Mouse (Mus musculus) stomach, postnatal 0 days (tissue): ENCODE measurements around the gene Gmppa. TPM values are rescaled to one million over a fixed set of nuclear protein-coding genes. Genes with fewer than 3 reads are reported as not detected.
A peak's percentile ranks its signal among the peaks of the same experiment; 100 is the strongest.

Experiments used
- ATAC-seq: fragments of 200-750 bp; cut with Nextera tagmentation; 2 replicates; pipeline ENCODE4 v1.8.0; 2017; ENCODE audit not compliant: low FRiP score, low TSS enrichment
- DNase-seq: peaks from one replicate; pipeline ENCODE4 v3.0.0-alpha.2; 2016; ENCODE audit warnings: low spot score
- H3K27ac ChIP-seq: fragments of 300-500 bp; sonication (generic); replicated peaks from 2 replicates; pipeline ENCODE4 v1.5.1; 2014; ENCODE audit warnings: mild to moderate bottlenecking, control low read depth
- H3K27me3 ChIP-seq: fragments of 300-500 bp; sonication (generic); 2 replicates; pipeline ENCODE4 v1.6.1; 2014; ENCODE audit warnings: low read length; ENCODE audit not compliant: control insufficient read depth, insufficient read depth
- H3K36me3 ChIP-seq: fragments of 300-500 bp; sonication (generic); 2 replicates; pipeline ENCODE4 v1.6.1; 2014; ENCODE audit warnings: low read length, mixed read lengths; ENCODE audit not compliant: control insufficient read depth, insufficient read depth
- H3K4me1 ChIP-seq: fragments of 300-500 bp; sonication (generic); replicated peaks from 2 replicates; pipeline ENCODE4 v1.6.1; 2014; ENCODE audit warnings: antibody characterized with exemption; ENCODE audit not compliant: control insufficient read depth, insufficient read depth
- H3K4me2 ChIP-seq: fragments of 300-500 bp; sonication (generic); replicated peaks from 2 replicates; pipeline ENCODE4 v1.6.1; 2014; ENCODE audit warnings: low read depth, mild to moderate bottlenecking, control low read depth, moderate library complexity
- H3K4me3 ChIP-seq: fragments of 300-500 bp; sonication (generic); 2 replicates; pipeline ENCODE4 v1.5.1; 2014; ENCODE audit warnings: low read depth, low read length, control low read depth
- H3K9ac ChIP-seq: fragments of 300-500 bp; sonication (generic); 2 replicates; pipeline ENCODE4 v1.6.1; 2014; ENCODE audit warnings: mild to moderate bottlenecking, low read length, control low read depth, mixed read lengths
- H3K9me3 ChIP-seq: fragments of 300-500 bp; sonication (generic); 2 replicates; pipeline ENCODE4 v1.6.1; 2016; ENCODE audit warnings: low read length; ENCODE audit not compliant: control insufficient read depth
- CTCF ChIP-seq: IDR thresholded peaks from 2 replicates; pipeline ENCODE4 v1.5.1; 2016; ENCODE audit warnings: antibody characterized with exemption, low read depth, mild to moderate bottlenecking, moderate library complexity
- EP300 ChIP-seq: optimal IDR thresholded peaks from 2 replicates; pipeline ENCODE3; 2016; ENCODE audit warnings: antibody characterized with exemption
- WGBS: fragments of 180-500 bp; shearing (Covaris S2); extraction: QIAGEN DNeasy Blood & Tissue Kit; methylation state at CpG from one replicate; pipeline ENCODE4 v1.1.7; 2014; 5-methylcytosine and 5-hydroxymethylcytosine counted together
- polyA plus RNA-seq: library from polyadenylated mRNA; unstranded; fragments of >200 nt; fragmentation: Nextera tagmentation; extraction: Ambion mirVana; gene quantifications from 2 replicates; pipeline ENCODE4 v1.2.1, GENCODE M21; 2015

Gene Gmppa
- polyA plus RNA-seq, result 85.2 and 98.6 TPM in 2 replicates

- H3K9ac ChIP-seq, result peak within 1 kb of the TSS; percentile 75
- peak; percentile 87 for DNase-seq
- no peaks in the 10 kb centered on the region for H3K36me3 ChIP-seq
- H3K4me3 ChIP-seq, result peak within 1 kb of the TSS; percentile 67
- H3K27ac ChIP-seq, result peak within 1 kb of the TSS; percentile 79
- H3K4me2 ChIP-seq, result peak within 1 kb of the TSS; percentile 73
- no peak for TF ChIP-seq EP300
- H3K27me3 ChIP-seq, result no peaks in the 10 kb centered on the region
- H3K4me1 ChIP-seq, result peaks cover 5% of the 10 kb centered on the region; the same call in 1 of the 2 replicates
- no peaks in the 10 kb centered on the region for H3K9me3 ChIP-seq
- peak; percentile 87 for ATAC-seq
- 5% methylated on average over 28 of the region's 28 CpGs for WGBS
Measured at GRCm38 (mm10) chr1:75435475-75436328, at the start of gene Gmppa. TSS of gene Gmppa (plus strand) at chr1:75435930.

- TF ChIP-seq CTCF (no peak), EP300 (no peak)
- ATAC-seq (no peak), DNase-seq (no peak)
- no peaks in the 10 kb centered on the region for H3K9me3 ChIP-seq
- peaks cover 3% of the 10 kb centered on the region; the same call in 1 of the 2 replicates for H3K36me3 ChIP-seq
- no peaks in the 10 kb centered on the region for H3K27me3 ChIP-seq
- H3K9ac ChIP-seq, result no peak overlapping the region
- WGBS, result 29% methylated on average over 4 of the region's 4 CpGs
- no peak overlapping the region for H3K4me2 ChIP-seq
- 0 out of 2 replicates have a peak, but pooled peaks cover 5% of the 10 kb centered on the region for H3K4me1 ChIP-seq
- H3K4me3 ChIP-seq, result no peak overlapping the region
- no peak overlapping the region for H3K27ac ChIP-seq
Measured at GRCm38 (mm10) chr1:75386149-75386548, 49.6 kb upstream of the Gmppa start.

- Histone ChIP-seq H3K9ac (peak overlapping the region; percentile 23; the same call in 1 of the 2 replicates), H3K27me3 (no peaks in the 10 kb centered on the region), H3K4me3 (no peak overlapping the region), H3K36me3 (peaks cover 3% of the 10 kb centered on the region; the same call in 1 of the 2 replicates), H3K4me2 (peak overlapping the region; percentile 11; the same call in 1 of the 2 replicates), H3K9me3 (no peaks in the 10 kb centered on the region), H3K4me1 (0 out of 2 replicates have a peak, but pooled peaks cover 3% of the 10 kb centered on the region), H3K27ac (no peak overlapping the region)
- no peak for DNase-seq
- ATAC-seq, result 0 out of 2 replicates have a peak, but pooled peaks have one; percentile 3
- TF ChIP-seq EP300 (no peak), CTCF (no peak)
- WGBS, result 44% methylated on average over 7 of the region's 7 CpGs
Measured at GRCm38 (mm10) chr1:75387469-75387928, 48.2 kb upstream of the Gmppa start.

GRCm38 (mm10) chr1:75387929-75388897 lies 47.5 kb upstream of the Gmppa start:
- Histone ChIP-seq H3K36me3 (peaks cover 3% of the 10 kb centered on the region; the same call in 1 of the 2 replicates), H3K4me2 (peak overlapping the region; percentile 11; the same call in 1 of the 2 replicates), H3K9me3 (no peaks in the 10 kb centered on the region), H3K4me1 (0 out of 2 replicates have a peak, but pooled peaks cover 3% of the 10 kb centered on the region), H3K4me3 (0 out of 2 replicates have a peak overlapping the region, but pooled peaks have one; percentile 8), H3K27ac (no peak overlapping the region), H3K9ac (peak overlapping the region; percentile 23; the same call in 1 of the 2 replicates), H3K27me3 (no peaks in the 10 kb centered on the region)
- 28% methylated on average over 94 of the region's 94 CpGs for WGBS
- ATAC-seq, result 0 out of 2 replicates have a peak, but pooled peaks have one; percentile 19
- peak; percentile 51 for DNase-seq
- TF ChIP-seq EP300 (no peak), CTCF (peak; percentile 35; the same call in 1 of the 2 replicates)

- TF ChIP-seq EP300 (no peak), CTCF (no peak)
- Histone ChIP-seq H3K36me3 (peaks cover 3% of the 10 kb centered on the region; the same call in 1 of the 2 replicates), H3K4me2 (0 out of 2 replicates have a peak overlapping the region, but pooled peaks have one; percentile 5), H3K9ac (no peak overlapping the region), H3K27me3 (no peaks in the 10 kb centered on the region), H3K4me3 (no peak overlapping the region), H3K4me1 (0 out of 2 replicates have a peak, but pooled peaks cover 3% of the 10 kb centered on the region), H3K27ac (no peak overlapping the region), H3K9me3 (no peaks in the 10 kb centered on the region)
- ATAC-seq (no peak), DNase-seq (no peak)
- 47% methylated on average over 23 of the region's 23 CpGs for WGBS
Measured at GRCm38 (mm10) chr1:75388898-75389515, 46.7 kb upstream of the Gmppa start.
